Mouse (Mus musculus) neural tube, embryonic 12.5 days (tissue): ENCODE results near the gene Pbx1. TPM values are rescaled to one million over a fixed set of nuclear protein-coding genes. Genes with fewer than 3 reads are reported as not detected.
A peak's percentile ranks its signal among the peaks of the same experiment; 100 is the strongest.

Source experiments
- ATAC-seq: fragments of 200-750 bp; cut with Nextera tagmentation; 2 replicates; pipeline ENCODE4 v1.8.0; 2017; ENCODE audit warnings: low read depth, mild to moderate bottlenecking, moderate TSS enrichment, moderate library complexity; ENCODE audit not compliant: low FRiP score
- H3K27ac ChIP-seq: fragments of 300-500 bp; sonication (generic); 2 replicates; pipeline ENCODE4 v1.5.1; 2016
- H3K27me3 ChIP-seq: fragments of 300-500 bp; sonication (generic); replicated peaks from 2 replicates; pipeline ENCODE4 v1.6.1; 2016; ENCODE audit warnings: mild to moderate bottlenecking
- H3K36me3 ChIP-seq: fragments of 300-500 bp; sonication (generic); 2 replicates; pipeline ENCODE4 v1.6.1; 2016; ENCODE audit warnings: mild to moderate bottlenecking
- H3K4me1 ChIP-seq: fragments of 300-500 bp; sonication (generic); 2 replicates; pipeline ENCODE4 v1.6.1; 2016
- H3K4me2 ChIP-seq: fragments of 300-500 bp; sonication (generic); replicated peaks from 2 replicates; pipeline ENCODE4 v1.6.1; 2016; ENCODE audit warnings: mild to moderate bottlenecking
- H3K4me3 ChIP-seq: fragments of 300-500 bp; sonication (generic); 2 replicates; pipeline ENCODE4 v1.5.1; 2016
- H3K9ac ChIP-seq: fragments of 300-500 bp; sonication (generic); 2 replicates; pipeline ENCODE4 v1.6.1; 2016; ENCODE audit warnings: mild to moderate bottlenecking
- H3K9me3 ChIP-seq: fragments of 300-500 bp; sonication (generic); 2 replicates; pipeline ENCODE4 v1.6.1; 2016; ENCODE audit warnings: mild to moderate bottlenecking
- WGBS: fragments of 180-500 bp; shearing (Covaris S2); methylation state at CpG from one replicate; pipeline ENCODE4 v1.1.7; 2016; 5-methylcytosine and 5-hydroxymethylcytosine counted together
- polyA plus RNA-seq: library from polyadenylated mRNA; unstranded; fragments of >200 nt; fragmentation: Nextera tagmentation; extraction: Ambion mirVana; gene quantifications from 2 replicates; pipeline ENCODE4 v1.2.1, GENCODE M21; 2016

Pbx1 gene
- polyA plus RNA-seq, 1 experiment from 2014 or later, result 43.9 TPM

- no peak overlapping the region for H3K27ac ChIP-seq
Observed at GRCm38 (mm10) chr1:168307275-168308182, 124.5 kb downstream of the Pbx1 start.

GRCm38 (mm10) chr1:168300505-168300904, 131.6 kb downstream of the Pbx1 start:
- no peaks in the 10 kb centered on the region for H3K9me3 ChIP-seq
- WGBS, result 46% methylated on average over 6 of the region's 6 CpGs
- H3K4me1 ChIP-seq, result peaks cover 39% of the 10 kb centered on the region
- H3K9ac ChIP-seq, result peak overlapping the region; percentile 22; the same call in 1 of the 2 replicates
- H3K4me3 ChIP-seq, result no peak overlapping the region
- no peaks in the 10 kb centered on the region for H3K27me3 ChIP-seq
- peak overlapping the region; percentile 41 for H3K4me2 ChIP-seq
- H3K27ac ChIP-seq, result peak overlapping the region; percentile 81
- H3K36me3 ChIP-seq, result no peaks in the 10 kb centered on the region
- ATAC-seq, result no peak; the same call in 1 of the 2 replicates

More at GRCm38 (mm10) chr1:168307275-168308182, 124.5 kb downstream of the Pbx1 start:
- Histone ChIP-seq H3K36me3 (no peaks in the 10 kb centered on the region), H3K4me3 (no peak overlapping the region), H3K9ac (no peak overlapping the region), H3K9me3 (no peaks in the 10 kb centered on the region), H3K4me2 (no peak overlapping the region), H3K4me1 (peaks cover 37% of the 10 kb centered on the region), H3K27me3 (no peaks in the 10 kb centered on the region)
- WGBS, result 66% methylated on average over 14 of the region's 14 CpGs
- ATAC-seq, result no peak

GRCm38 (mm10) chr1:168299928-168300365, 132.1 kb downstream of the Pbx1 start:
- 43% methylated on average over 12 of the region's 12 CpGs for WGBS
- H3K4me1 ChIP-seq, result peaks cover 39% of the 10 kb centered on the region
- H3K36me3 ChIP-seq, result no peaks in the 10 kb centered on the region
- ATAC-seq, result peak; percentile 56
- H3K27me3 ChIP-seq, result no peaks in the 10 kb centered on the region
- H3K27ac ChIP-seq, result peak overlapping the region; percentile 81; the same call in 1 of the 2 replicates
- H3K9ac ChIP-seq, result no peak overlapping the region
- H3K4me2 ChIP-seq, result peak overlapping the region; percentile 41
- H3K4me3 ChIP-seq, result no peak overlapping the region
- no peaks in the 10 kb centered on the region for H3K9me3 ChIP-seq

- no peak for ATAC-seq
- Histone ChIP-seq H3K4me3 (no peak overlapping the region), H3K9ac (no peak overlapping the region), H3K27me3 (no peaks in the 10 kb centered on the region), H3K27ac (0 out of 2 replicates have a peak overlapping the region, but pooled peaks have one; percentile 81), H3K4me2 (no peak overlapping the region), H3K4me1 (peaks cover 39% of the 10 kb centered on the region), H3K36me3 (no peaks in the 10 kb centered on the region), H3K9me3 (no peaks in the 10 kb centered on the region)
- WGBS, result 95% methylated on average over 8 of the region's 8 CpGs
Observed at GRCm38 (mm10) chr1:168299181-168299580, 132.9 kb downstream of the Pbx1 start.

- no peak overlapping the region for H3K27ac ChIP-seq
- 29% methylated on average over 2 of the region's 2 CpGs for WGBS
- 0 out of 2 replicates have a peak, but pooled peaks have one; percentile 57 for ATAC-seq
- no peaks in the 10 kb centered on the region for H3K27me3 ChIP-seq
- H3K9ac ChIP-seq, result no peak overlapping the region
- H3K4me3 ChIP-seq, result no peak overlapping the region
- no peak overlapping the region for H3K4me2 ChIP-seq
- peaks cover 46% of the 10 kb centered on the region for H3K4me1 ChIP-seq
- no peaks in the 10 kb centered on the region for H3K36me3 ChIP-seq
- H3K9me3 ChIP-seq, result no peaks in the 10 kb centered on the region
Observed at GRCm38 (mm10) chr1:168296290-168296689, 135.8 kb downstream of the Pbx1 start.

GRCm38 (mm10) chr1:168295782-168296181, 136.3 kb downstream of the Pbx1 start:
- H3K9ac ChIP-seq, result no peak overlapping the region
- peaks cover 46% of the 10 kb centered on the region for H3K4me1 ChIP-seq
- H3K27me3 ChIP-seq, result no peaks in the 10 kb centered on the region
- 65% methylated on average over 4 of the region's 4 CpGs for whole genome bisulfite sequencing
- no peak overlapping the region for H3K4me2 ChIP-seq
- no peaks in the 10 kb centered on the region for H3K36me3 ChIP-seq
- no peaks in the 10 kb centered on the region for H3K9me3 ChIP-seq
- no peak overlapping the region for H3K27ac ChIP-seq
- H3K4me3 ChIP-seq, result no peak overlapping the region
- no peak for ATAC-seq

GRCm38 (mm10) chr1:168293673-168294072, 138.4 kb downstream of the Pbx1 start:
- H3K9ac ChIP-seq, result no peak overlapping the region
- WGBS, result 95% methylated on average over 1 of the region's 1 CpGs
- no peak overlapping the region for H3K27ac ChIP-seq
- H3K27me3 ChIP-seq, result no peaks in the 10 kb centered on the region
- no peaks in the 10 kb centered on the region for H3K36me3 ChIP-seq
- no peak for ATAC-seq
- no peak overlapping the region for H3K4me2 ChIP-seq
- H3K9me3 ChIP-seq, result no peaks in the 10 kb centered on the region
- peaks cover 49% of the 10 kb centered on the region for H3K4me1 ChIP-seq
- H3K4me3 ChIP-seq, result no peak overlapping the region

GRCm38 (mm10) chr1:168292106-168292505, 140.0 kb downstream of the Pbx1 start:
- H3K9me3 ChIP-seq, result no peaks in the 10 kb centered on the region
- WGBS, result 74% methylated on average over 9 of the region's 9 CpGs
- H3K4me2 ChIP-seq, result no peak overlapping the region
- H3K4me3 ChIP-seq, result no peak overlapping the region
- ATAC-seq, result no peak
- H3K9ac ChIP-seq, result no peak overlapping the region
- H3K27ac ChIP-seq, result no peak overlapping the region
- no peaks in the 10 kb centered on the region for H3K36me3 ChIP-seq
- no peaks in the 10 kb centered on the region for H3K27me3 ChIP-seq
- peaks cover 63% of the 10 kb centered on the region for H3K4me1 ChIP-seq

- H3K9ac ChIP-seq, result no peak overlapping the region
- H3K27me3 ChIP-seq, result no peaks in the 10 kb centered on the region
- peaks cover 63% of the 10 kb centered on the region for H3K4me1 ChIP-seq
- H3K27ac ChIP-seq, result no peak overlapping the region
- no peak overlapping the region for H3K4me3 ChIP-seq
- H3K36me3 ChIP-seq, result no peaks in the 10 kb centered on the region
- no peaks in the 10 kb centered on the region for H3K9me3 ChIP-seq
- WGBS, result 57% methylated on average over 6 of the region's 6 CpGs
- peak overlapping the region; percentile 32; the same call in 1 of the 2 replicates for H3K4me2 ChIP-seq
- no peak for ATAC-seq
Observed at GRCm38 (mm10) chr1:168291643-168292040, 140.4 kb downstream of the Pbx1 start.

GRCm38 (mm10) chr1:168291001-168291642, 140.9 kb downstream of the Pbx1 start:
- Histone ChIP-seq H3K27ac (no peak overlapping the region; the same call in 1 of the 2 replicates), H3K9me3 (no peaks in the 10 kb centered on the region), H3K9ac (no peak overlapping the region), H3K27me3 (no peaks in the 10 kb centered on the region), H3K36me3 (no peaks in the 10 kb centered on the region), H3K4me3 (no peak overlapping the region), H3K4me2 (peak overlapping the region; percentile 32; the same call in 1 of the 2 replicates), H3K4me1 (peaks cover 63% of the 10 kb centered on the region)
- 48% methylated on average over 11 of the region's 11 CpGs for WGBS
- peak; percentile 23; the same call in 1 of the 2 replicates for ATAC-seq

GRCm38 (mm10) chr1:168290236-168290985, 141.7 kb downstream of the Pbx1 start:
- 81% methylated on average over 8 of the region's 8 CpGs for WGBS
- no peaks in the 10 kb centered on the region for H3K9me3 ChIP-seq
- no peaks in the 10 kb centered on the region for H3K36me3 ChIP-seq
- H3K27me3 ChIP-seq, result no peaks in the 10 kb centered on the region
- no peak for ATAC-seq
- H3K27ac ChIP-seq, result no peak overlapping the region
- H3K9ac ChIP-seq, result no peak overlapping the region
- peaks cover 66% of the 10 kb centered on the region for H3K4me1 ChIP-seq
- no peak overlapping the region for H3K4me3 ChIP-seq
- H3K4me2 ChIP-seq, result no peak overlapping the region
